ENCODE assay signal across 8 mouse cellular contexts in the genomic region with DNA sequence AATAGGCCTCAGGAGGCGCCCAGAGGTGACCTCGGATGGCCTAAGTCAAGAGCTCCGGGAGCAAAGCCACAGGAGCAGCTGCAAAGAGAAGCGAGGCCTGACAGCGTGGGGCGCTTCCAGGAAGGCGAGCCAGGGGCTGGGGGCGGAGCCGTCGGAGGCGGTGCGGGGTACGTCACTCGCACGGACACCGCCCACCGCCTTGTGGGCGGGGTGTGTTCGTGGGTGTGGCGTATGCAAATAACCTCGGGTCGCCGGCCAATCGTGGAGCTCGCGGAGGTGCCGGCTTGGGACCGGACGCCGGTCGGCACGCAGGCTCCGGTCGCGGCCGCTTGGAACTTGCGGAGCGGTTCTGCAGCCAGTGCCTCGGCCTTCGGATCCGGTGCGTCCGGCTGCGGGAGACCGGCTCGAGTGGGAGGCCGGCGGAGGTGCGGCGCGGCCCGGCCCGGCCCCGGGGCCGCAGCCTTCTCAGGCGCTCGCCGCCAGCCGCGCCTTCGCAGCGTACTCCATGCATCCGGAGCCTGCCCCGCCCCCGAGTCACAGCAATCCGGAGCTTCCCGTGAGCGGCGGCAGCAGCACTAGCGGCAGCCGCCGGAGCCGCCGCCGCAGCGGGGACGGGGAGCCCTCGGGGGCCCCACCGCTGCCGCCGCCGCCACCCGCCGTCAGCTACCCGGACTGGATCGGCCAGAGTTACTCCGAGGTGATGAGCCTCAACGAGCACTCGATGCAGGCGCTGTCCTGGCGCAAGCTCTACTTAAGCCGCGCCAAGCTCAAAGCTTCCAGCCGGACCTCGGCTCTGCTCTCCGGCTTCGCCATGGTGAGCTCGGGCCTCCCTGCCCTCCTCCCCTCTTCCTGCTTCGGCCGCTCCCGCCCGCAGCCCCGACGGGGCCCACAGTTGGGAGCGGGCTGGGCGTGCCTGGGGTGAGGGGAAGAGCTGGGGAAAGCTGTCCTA. TPM values are rescaled to one million over a fixed set of nuclear protein-coding genes. Genes with fewer than 3 reads are reported as not detected.
DNase-seq lines count a peak whose midpoint lies in the region; ATAC-seq lines count a peak whose summit lies in the region.

Gene Orai1 (plus strand): TSS at position 322 of the 949 bp plus-strand sequence.

- H3K4me1 ChIP-seq in brown adipose tissue, adult 24 weeks (ENCODE audit: control insufficient read depth, insufficient read depth, insufficient read length, low read length): peaks cover 27% of the 10 kb centered on the region
- peaks cover 59% of the 10 kb centered on the region for H3K4me1 ChIP-seq in heart, embryonic 13.5 days
- H3K4me1 ChIP-seq in liver, embryonic 12.5 days: peaks cover 61% of the 10 kb centered on the region
- peaks cover 15% of the 10 kb centered on the region for H3K4me1 ChIP-seq in stomach, embryonic 15.5 days

- peak within 1 kb of the TSS; percentile 91 for H3K27ac ChIP-seq in brown adipose tissue, adult 24 weeks (replicated peaks; ENCODE audit: low read depth, low read length)
- peak within 1 kb of the TSS; percentile 95 for H3K27ac ChIP-seq in heart, embryonic 13.5 days (replicated peaks)
- H3K27ac ChIP-seq in liver, embryonic 12.5 days: peak within 1 kb of the TSS; percentile 91
- H3K27ac ChIP-seq in stomach, embryonic 15.5 days: peak within 1 kb of the TSS; percentile 93

- peak within 1 kb of the TSS; percentile 88 for H3K9ac ChIP-seq in heart, embryonic 13.5 days
- peak within 1 kb of the TSS; percentile 85 for H3K9ac ChIP-seq in liver, embryonic 12.5 days
- H3K9ac ChIP-seq in stomach, embryonic 15.5 days: peak within 1 kb of the TSS; percentile 62

- no peaks in the 10 kb centered on the region for H3K9me3 ChIP-seq in heart, embryonic 13.5 days
- no peaks in the 10 kb centered on the region for H3K9me3 ChIP-seq in liver, embryonic 12.5 days (replicated peaks)
- no peaks in the 10 kb centered on the region for H3K9me3 ChIP-seq in stomach, embryonic 15.5 days

- H3K4me3 ChIP-seq in brown adipose tissue, adult 24 weeks (ENCODE audit: insufficient read depth, low read depth, low read length): peak within 1 kb of the TSS; percentile 81
- H3K4me3 ChIP-seq in heart, embryonic 13.5 days: peak within 1 kb of the TSS; percentile 75
- peak within 1 kb of the TSS; percentile 71 for H3K4me3 ChIP-seq in liver, embryonic 12.5 days
- H3K4me3 ChIP-seq in stomach, embryonic 15.5 days (replicated peaks): peak within 1 kb of the TSS; percentile 67

- H3K27me3 ChIP-seq in heart, embryonic 13.5 days (replicated peaks): no peaks in the 10 kb centered on the region
- H3K27me3 ChIP-seq in liver, embryonic 12.5 days (replicated peaks): no peaks in the 10 kb centered on the region
- no peaks in the 10 kb centered on the region for H3K27me3 ChIP-seq in stomach, embryonic 15.5 days (replicated peaks)

- H3K4me2 ChIP-seq in heart, embryonic 13.5 days: peak within 1 kb of the TSS; percentile 76
- peak within 1 kb of the TSS; percentile 95 for H3K4me2 ChIP-seq in liver, embryonic 12.5 days
- peak within 1 kb of the TSS; percentile 79 for H3K4me2 ChIP-seq in stomach, embryonic 15.5 days

- under 1% methylated on average over 106 of the region's 106 CpGs for WGBS in heart, embryonic 13.5 days
- WGBS in liver, embryonic 12.5 days (ENCODE audit: insufficient replicate concordance): under 1% methylated on average over 104 of the region's 106 CpGs
- WGBS in stomach, embryonic 15.5 days: under 1% methylated on average over 102 of the region's 106 CpGs

- H3K36me3 ChIP-seq in heart, embryonic 13.5 days: 0 out of 2 replicates have a peak, but pooled peaks cover 15% of the 10 kb centered on the region
- no peaks in the 10 kb centered on the region for H3K36me3 ChIP-seq in liver, embryonic 12.5 days
- no peaks in the 10 kb centered on the region for H3K36me3 ChIP-seq in stomach, embryonic 15.5 days

- ATAC-seq in heart, embryonic 13.5 days (ENCODE audit: extremely low read depth, insufficient number of reproducible peaks, low FRiP score, low TSS enrichment): peak; percentile 90
- ATAC-seq in liver, embryonic 12.5 days: peak; percentile 92
- ATAC-seq in stomach, embryonic 15.5 days (ENCODE audit: insufficient read depth, low FRiP score, low read depth): peak; percentile 93

- DNase-seq in CD4-positive, CD25-positive, alpha-beta regulatory T cell, adult 2 months (ENCODE audit: low read depth, low spot score): peak; percentile 99
- DNase-seq in fat pad, adult 2 months (ENCODE audit: extremely low read depth, low read depth, low spot score): peak; percentile 57
- peak; percentile 99 for DNase-seq in kidney, postnatal 10 days
- peak; percentile 95 to 98 for DNase-seq in natural killer cell, adult 2 months (ENCODE audit: low spot score in 2 of 2)

RNA-seq across cellular contexts. Expression of gene Orai1, which starts in this region (rescaled TPM):
- polyA plus RNA-seq in brown adipose tissue, adult 24 weeks (2012; ENCODE audit: insufficient read depth, insufficient read length, missing spikeins): 6.9 and 7.6 TPM in 2 replicates
- polyA plus RNA-seq in heart, embryonic 13.5 days (2015; fragmentation: Nextera tagmentation; extraction: Ambion mirVana): 19.1 TPM in 2 replicates
- polyA plus RNA-seq in liver, embryonic 12.5 days (2016; fragmentation: Nextera tagmentation; extraction: Ambion mirVana): 11.6 and 11.9 TPM in 2 replicates
- polyA plus RNA-seq in stomach, embryonic 15.5 days (2015; fragmentation: Nextera tagmentation; extraction: Ambion mirVana): 20.0 and 20.3 TPM in 2 replicates

Comparison
In these comparisons a context has a peak if more than half of its experiments do, and no peak if none do; other contexts are left out.
1. Peak in every context shown above with its lines: DNase-seq, ATAC-seq, H3K4me3 ChIP-seq and H3K27ac ChIP-seq.